Mouse (Mus musculus) embryonic fibroblast, embryonic 13.5 days (primary cell): ENCODE results near the gene Tnfrsf1b.

Experiments
- CTCF ChIP-seq: IDR thresholded peaks from 2 replicates; pipeline ENCODE4 v1.5.1; 2011; ENCODE audit warnings: mild to moderate bottlenecking, control low read depth, low read length, moderate library complexity, borderline replicate concordance; ENCODE audit not compliant: insufficient read depth
- POLR2A ChIP-seq: IDR thresholded peaks from 2 replicates; pipeline ENCODE4 v1.6.1; 2011; ENCODE audit warnings: low read depth, mild to moderate bottlenecking, control low read depth, low read length, moderate library complexity

DNA sequence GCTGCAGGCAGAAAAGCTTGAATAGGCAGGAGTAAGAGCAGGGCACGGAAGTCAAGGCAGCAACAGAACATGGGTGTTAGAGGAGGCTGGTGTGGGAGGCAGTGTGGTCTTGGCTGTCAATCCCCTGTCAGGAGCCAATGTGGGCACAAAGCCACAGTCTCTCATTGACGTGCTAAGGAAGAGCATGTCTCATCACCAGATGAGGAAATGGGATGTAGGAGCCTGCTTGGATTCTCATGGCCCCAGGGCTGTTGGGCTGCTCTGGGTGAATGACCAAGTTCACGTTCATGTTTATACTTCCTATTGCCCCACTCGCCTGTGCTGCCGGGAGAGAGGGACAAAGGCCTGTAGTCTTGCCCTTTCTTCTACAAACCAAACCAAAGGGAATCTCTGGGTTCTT, 28.8 kb downstream of the Tnfrsf1b start:
- TF ChIP-seq POLR2A: no peak
- no peak for TF ChIP-seq CTCF
